Mouse (Mus musculus) intestine, embryonic 14.5 days (tissue): ENCODE data around the gene Kdm6b. TPM values are rescaled to one million over a fixed set of nuclear protein-coding genes. Genes with fewer than 3 reads are reported as not detected.

Experiments
- ATAC-seq: fragments of 200-750 bp; cut with Nextera tagmentation; replicated peaks from 2 replicates; pipeline ENCODE4 v1.8.0; 2017; ENCODE audit warnings: low read depth, moderate number of reproducible peaks, moderate TSS enrichment, moderate library complexity; ENCODE audit not compliant: low FRiP score, low TSS enrichment
- DNase-seq: peaks from one replicate; pipeline ENCODE4 v3.0.0-alpha.2; 2018; ENCODE audit warnings: low spot score
- H3K27ac ChIP-seq: fragments of 300-500 bp; sonication (generic); 2 replicates; pipeline ENCODE4 v1.5.1; 2014; ENCODE audit warnings: low read depth, mild to moderate bottlenecking, control low read depth
- H3K27me3 ChIP-seq: fragments of 300-500 bp; sonication (generic); replicated peaks from 2 replicates; pipeline ENCODE4 v1.6.1; 2014; ENCODE audit warnings: low read length, control low read depth; ENCODE audit not compliant: control insufficient read depth, insufficient read depth
- H3K36me3 ChIP-seq: fragments of 300-500 bp; sonication (generic); 2 replicates; pipeline ENCODE4 v1.6.1; 2014; ENCODE audit warnings: low read length, control low read depth; ENCODE audit not compliant: control insufficient read depth, insufficient read depth
- H3K4me1 ChIP-seq: fragments of 300-500 bp; sonication (generic); replicated peaks from 2 replicates; pipeline ENCODE4 v1.6.1; 2014; ENCODE audit warnings: low read length, control low read depth, mixed read lengths; ENCODE audit not compliant: control insufficient read depth, insufficient read depth
- H3K4me2 ChIP-seq: fragments of 300-500 bp; sonication (generic); 2 replicates; pipeline ENCODE4 v1.6.1; 2014; ENCODE audit warnings: low read length
- H3K4me3 ChIP-seq: fragments of 300-500 bp; sonication (generic); 2 replicates; pipeline ENCODE4 v1.5.1; 2014; ENCODE audit warnings: low read depth, low read length, control low read depth, mixed read lengths
- H3K9ac ChIP-seq: fragments of 300-500 bp; sonication (generic); 2 replicates; pipeline ENCODE4 v1.6.1; 2014; ENCODE audit warnings: mild to moderate bottlenecking, low read length
- H3K9me3 ChIP-seq: fragments of 300-500 bp; sonication (generic); 2 replicates; pipeline ENCODE4 v1.6.1; 2016; ENCODE audit warnings: low read length, control low read depth; ENCODE audit not compliant: control insufficient read depth
- WGBS: fragments of 180-500 bp; shearing (Covaris S2); extraction: QIAGEN DNeasy Blood & Tissue Kit; methylation state at CpG from one replicate; pipeline ENCODE4 v1.1.7; 2014; 5-methylcytosine and 5-hydroxymethylcytosine counted together
- polyA plus RNA-seq: library from polyadenylated mRNA; unstranded; fragments of >200 nt; fragmentation: Nextera tagmentation; extraction: Ambion mirVana; gene quantifications from 2 replicates; pipeline ENCODE4 v1.2.1, GENCODE M21; 2014

Kdm6b gene
- polyA plus RNA-seq, 1 experiment from 2014 or later = 29.1 TPM

- Histone ChIP-seq H3K9me3 (no peaks in the 10 kb centered on the region), H3K9ac (no peak overlapping the region), H3K4me2 (no peak overlapping the region), H3K27me3 (no peaks in the 10 kb centered on the region), H3K27ac (no peak overlapping the region), H3K4me1 (peaks cover 8% of the 10 kb centered on the region; the same call in 1 of the 2 replicates), H3K4me3 (no peak overlapping the region), H3K36me3 (no peaks in the 10 kb centered on the region)
- 68% methylated on average over 6 of the region's 6 CpGs for WGBS
- DNase-seq (no peak), ATAC-seq (no peak)
These were observed 19.7 kb upstream of the Kdm6b start for GRCm38 (mm10) chr11:69433189-69433588.

GRCm38 (mm10) chr11:69432640-69432982, 19.1 kb upstream of the Kdm6b start:
- H3K4me1 ChIP-seq = peaks cover 8% of the 10 kb centered on the region; the same call in 1 of the 2 replicates
- no peak overlapping the region for H3K4me3 ChIP-seq
- no peaks in the 10 kb centered on the region for H3K27me3 ChIP-seq
- DNase-seq (no peak), ATAC-seq (0 out of 2 replicates have a peak, but pooled peaks have one; percentile 10)
- no peaks in the 10 kb centered on the region for H3K36me3 ChIP-seq
- H3K27ac ChIP-seq = no peak overlapping the region
- WGBS = 64% methylated on average over 11 of the region's 11 CpGs
- no peaks in the 10 kb centered on the region for H3K9me3 ChIP-seq
- no peak overlapping the region for H3K9ac ChIP-seq
- no peak overlapping the region for H3K4me2 ChIP-seq

GRCm38 (mm10) chr11:69431829-69432639, 18.6 kb upstream of the Kdm6b start:
- H3K27ac ChIP-seq = no peak overlapping the region
- no peaks in the 10 kb centered on the region for H3K27me3 ChIP-seq
- ATAC-seq (peak; percentile 61), DNase-seq (peak; percentile 70)
- H3K4me1 ChIP-seq = peaks cover 8% of the 10 kb centered on the region; the same call in 1 of the 2 replicates
- WGBS = 31% methylated on average over 11 of the region's 11 CpGs
- H3K4me2 ChIP-seq = no peak overlapping the region
- H3K9ac ChIP-seq = no peak overlapping the region
- H3K9me3 ChIP-seq = no peaks in the 10 kb centered on the region
- H3K36me3 ChIP-seq = no peaks in the 10 kb centered on the region
- no peak overlapping the region for H3K4me3 ChIP-seq

GRCm38 (mm10) chr11:69430631-69431030, 17.2 kb upstream of the Kdm6b start:
- Histone ChIP-seq H3K4me2 (no peak overlapping the region), H3K4me3 (no peak overlapping the region), H3K4me1 (peaks cover 8% of the 10 kb centered on the region; the same call in 1 of the 2 replicates), H3K9ac (no peak overlapping the region), H3K9me3 (no peaks in the 10 kb centered on the region), H3K27ac (no peak overlapping the region), H3K36me3 (no peaks in the 10 kb centered on the region), H3K27me3 (no peaks in the 10 kb centered on the region)
- ATAC-seq = no peak
- no peak for DNase-seq
- 85% methylated on average over 15 of the region's 15 CpGs for WGBS

GRCm38 (mm10) chr11:69429313-69429712, 15.8 kb upstream of the Kdm6b start:
- Histone ChIP-seq H3K9me3 (no peaks in the 10 kb centered on the region), H3K27me3 (no peaks in the 10 kb centered on the region), H3K4me1 (peaks cover 8% of the 10 kb centered on the region; the same call in 1 of the 2 replicates), H3K36me3 (no peaks in the 10 kb centered on the region), H3K4me3 (no peak overlapping the region), H3K9ac (no peak overlapping the region), H3K27ac (no peak overlapping the region), H3K4me2 (no peak overlapping the region)
- no peak for ATAC-seq
- 32% methylated on average over 2 of the region's 2 CpGs for WGBS
- no peak for DNase-seq

GRCm38 (mm10) chr11:69428751-69429150, 15.3 kb upstream of the Kdm6b start:
- WGBS = 17% methylated on average over 4 of the region's 4 CpGs
- no peaks in the 10 kb centered on the region for H3K27me3 ChIP-seq
- H3K27ac ChIP-seq = no peak overlapping the region
- H3K9me3 ChIP-seq = no peaks in the 10 kb centered on the region
- H3K4me2 ChIP-seq = no peak overlapping the region
- H3K4me1 ChIP-seq = peaks cover 8% of the 10 kb centered on the region; the same call in 1 of the 2 replicates
- no peak overlapping the region for H3K4me3 ChIP-seq
- H3K9ac ChIP-seq = no peak overlapping the region
- ATAC-seq = no peak
- DNase-seq = no peak
- no peaks in the 10 kb centered on the region for H3K36me3 ChIP-seq

GRCm38 (mm10) chr11:69426246-69426645, 12.8 kb upstream of the Kdm6b start:
- no peak overlapping the region for H3K9ac ChIP-seq
- H3K4me3 ChIP-seq = no peak overlapping the region
- H3K27me3 ChIP-seq = peaks cover 15% of the 10 kb centered on the region
- ATAC-seq (no peak), DNase-seq (no peak)
- H3K36me3 ChIP-seq = no peaks in the 10 kb centered on the region
- WGBS = 80% methylated on average over 2 of the region's 2 CpGs
- H3K4me1 ChIP-seq = peaks cover 3% of the 10 kb centered on the region; the same call in 1 of the 2 replicates
- H3K27ac ChIP-seq = no peak overlapping the region
- H3K9me3 ChIP-seq = no peaks in the 10 kb centered on the region
- no peak overlapping the region for H3K4me2 ChIP-seq

- peaks cover 16% of the 10 kb centered on the region for H3K4me1 ChIP-seq
- H3K4me2 ChIP-seq = no peak overlapping the region
- no peak overlapping the region for H3K9ac ChIP-seq
- H3K9me3 ChIP-seq = no peaks in the 10 kb centered on the region
- 62% methylated on average over 6 of the region's 6 CpGs for WGBS
- no peak for DNase-seq
- peaks cover 22% of the 10 kb centered on the region for H3K27me3 ChIP-seq
- no peak overlapping the region for H3K27ac ChIP-seq
- no peaks in the 10 kb centered on the region for H3K36me3 ChIP-seq
- H3K4me3 ChIP-seq = no peak overlapping the region
- no peak for ATAC-seq
These were observed 10.4 kb upstream of the Kdm6b start for GRCm38 (mm10) chr11:69423885-69424284.

- no peak overlapping the region for H3K27ac ChIP-seq
- no peak overlapping the region for H3K4me3 ChIP-seq
- no peak for DNase-seq
- no peak overlapping the region for H3K4me2 ChIP-seq
- no peak overlapping the region for H3K9ac ChIP-seq
- WGBS = 87% methylated on average over 10 of the region's 10 CpGs
- no peak for ATAC-seq
- H3K27me3 ChIP-seq = peaks cover 22% of the 10 kb centered on the region
- H3K36me3 ChIP-seq = no peaks in the 10 kb centered on the region
- peaks cover 16% of the 10 kb centered on the region for H3K4me1 ChIP-seq
- no peaks in the 10 kb centered on the region for H3K9me3 ChIP-seq
These were observed 9.4 kb upstream of the Kdm6b start for GRCm38 (mm10) chr11:69422842-69423241.
